Mouse (Mus musculus): ENCODE data around the gene Cd209f.
"Not testable (repeated sequence)": the region's sequence is repeated elsewhere in the genome, so short reads cannot be mapped to it uniquely, and the experiment has no call there.

The Cd209f gene

DNA sequence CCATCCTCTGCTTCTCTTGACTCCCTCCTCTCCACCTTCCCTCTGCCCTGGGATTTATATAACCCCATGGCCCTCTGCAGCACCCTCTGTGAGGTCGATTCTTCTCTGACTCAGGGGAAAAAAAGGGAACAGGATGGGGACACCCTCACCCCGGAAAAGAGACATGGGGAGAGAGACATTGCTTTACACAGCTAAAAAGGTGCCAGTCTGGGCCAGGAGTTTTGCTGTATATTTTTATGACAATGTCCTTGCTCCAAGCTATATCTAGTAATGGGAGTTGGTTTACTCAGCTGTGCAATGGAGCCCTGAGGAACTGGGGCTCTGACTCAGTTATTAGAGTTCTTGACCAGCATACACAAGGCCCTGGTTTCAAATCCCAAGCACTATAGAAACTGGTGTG lies at the start of gene Cd209f:
Cd209f (minus strand) TSS at position 101 of the 400 bp plus-strand sequence.
- DNase-seq (ENCODE audit: low read depth, low spot score) = not testable (repeated sequence)

DNA sequence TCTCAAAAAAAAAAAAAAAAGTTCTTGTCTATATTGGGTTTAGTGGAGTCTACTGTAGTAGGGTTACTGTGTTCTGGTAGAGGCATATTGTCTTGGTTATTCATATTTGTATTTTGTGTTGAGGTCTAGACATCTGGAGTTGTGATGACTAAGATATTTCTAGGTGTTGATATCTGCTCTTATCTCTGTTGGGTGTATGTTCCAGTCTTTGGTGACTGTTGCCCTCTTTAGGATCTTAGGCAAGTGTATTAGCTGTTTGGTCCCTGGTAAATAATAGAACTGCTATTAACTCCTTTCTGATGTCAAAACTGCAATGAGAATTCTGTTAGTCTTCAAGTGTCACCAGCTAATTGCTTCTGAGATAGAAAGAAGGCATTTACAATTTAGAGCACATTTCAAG lies 49.2 kb upstream of the Cd209f start:
- DNase-seq (ENCODE audit: low read depth, low spot score) = no peak

GRCm38 (mm10) chr8:4147272-4147671 lies 41.6 kb upstream of the Cd209f start:
- no peak for DNase-seq (ENCODE audit: low read depth, low spot score)

DNA sequence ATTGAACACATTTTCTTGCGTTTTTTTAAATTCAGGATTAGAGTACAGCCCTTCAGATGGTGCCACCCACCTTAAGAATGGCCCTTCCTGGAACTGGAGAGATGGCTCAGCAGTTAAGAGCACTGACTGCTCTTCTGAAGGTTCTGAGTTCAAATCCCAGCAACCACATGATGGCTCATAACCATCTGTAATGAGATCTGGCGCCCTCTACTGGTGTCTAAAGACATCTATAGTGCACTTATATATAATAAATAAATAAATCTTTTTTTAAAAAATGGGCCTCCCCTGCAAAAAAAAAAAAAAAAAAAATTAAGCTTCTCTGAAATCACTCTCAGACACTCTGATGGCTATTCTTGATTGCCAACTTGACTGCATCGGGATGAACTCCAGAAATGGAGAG lies 36.1 kb upstream of the Cd209f start:
- peak; percentile 25 for DNase-seq (ENCODE audit: low read depth, low spot score)

DNA sequence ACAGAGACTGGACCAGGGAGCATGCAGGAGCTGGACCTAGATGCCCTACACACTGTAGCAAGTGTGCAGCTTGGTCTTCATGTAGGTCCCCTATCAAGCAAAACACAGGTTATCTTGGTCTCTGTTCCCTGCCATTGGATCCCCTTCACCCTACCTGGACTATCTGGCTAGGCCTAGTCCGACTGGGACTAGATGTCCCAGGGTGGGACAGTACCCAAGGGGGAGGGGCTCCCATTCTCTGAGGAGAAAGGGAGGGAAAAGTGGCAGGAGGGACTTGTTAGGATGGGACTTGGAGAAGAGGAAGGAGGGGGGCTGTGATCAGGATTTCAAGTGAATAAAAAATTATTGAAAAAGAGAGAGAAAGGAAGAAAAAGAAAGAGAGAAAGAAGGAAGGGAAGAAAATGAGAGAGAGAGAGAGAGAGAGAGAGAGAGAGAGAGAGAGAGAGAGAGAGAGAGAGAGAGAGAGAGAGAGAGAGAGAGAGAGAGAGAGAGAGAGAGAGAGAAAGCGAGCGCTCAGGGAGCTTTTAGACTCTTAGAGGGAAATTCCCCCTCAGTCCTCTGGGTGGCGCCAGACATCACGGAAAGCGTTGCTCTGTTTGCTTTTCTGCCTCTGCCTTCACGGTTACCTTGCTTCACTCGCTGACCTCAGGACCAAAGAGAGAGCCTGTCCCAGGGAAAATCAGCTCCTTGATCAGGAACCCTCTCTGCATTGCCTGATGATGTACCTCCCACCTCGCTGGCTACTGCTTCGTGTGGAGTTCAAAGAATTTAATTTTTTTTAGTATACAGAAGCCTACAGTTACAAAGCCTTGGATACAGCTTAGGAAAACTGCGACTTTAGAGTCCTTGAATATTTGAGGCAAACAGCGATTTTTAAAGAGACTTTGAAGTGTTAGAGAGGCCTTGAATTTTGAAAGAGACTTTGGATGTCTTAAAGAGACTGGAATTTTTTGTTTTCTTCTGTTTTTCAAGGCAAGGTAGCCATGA lies 34.3 kb upstream of the Cd209f start:
- peak; percentile 88 for DNase-seq (ENCODE audit: low read depth, low spot score)

DNA sequence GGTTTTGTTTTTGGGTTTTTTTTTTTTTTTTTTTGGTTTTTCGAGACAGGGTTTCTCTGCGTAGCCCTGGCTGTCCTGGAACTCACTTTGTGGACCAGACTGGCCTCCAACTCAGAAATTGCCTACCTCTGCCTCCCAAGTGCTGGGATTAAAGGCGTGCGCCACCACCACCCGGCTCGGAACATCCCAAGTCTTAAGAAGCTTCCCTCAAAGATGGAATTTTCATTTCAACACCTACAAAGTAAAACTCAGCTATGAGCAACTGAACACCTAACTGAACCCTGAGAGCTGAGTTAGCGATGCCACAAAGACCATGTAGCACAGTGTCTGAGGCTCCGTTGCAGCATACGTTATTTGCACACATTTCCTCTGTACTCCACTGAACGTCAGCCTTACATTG lies 28.2 kb upstream of the Cd209f start, which contains the start of gene Cd209g:
Cd209g (plus strand) TSS at position 301 of the 400 bp plus-strand sequence.
- no peak for DNase-seq (ENCODE audit: low read depth, low spot score)

GRCm38 (mm10) chr8:4088514-4088913 lies 17.1 kb downstream of the Cd209f start:
- DNase-seq (ENCODE audit: low read depth, low spot score) = not testable (repeated sequence)

DNA sequence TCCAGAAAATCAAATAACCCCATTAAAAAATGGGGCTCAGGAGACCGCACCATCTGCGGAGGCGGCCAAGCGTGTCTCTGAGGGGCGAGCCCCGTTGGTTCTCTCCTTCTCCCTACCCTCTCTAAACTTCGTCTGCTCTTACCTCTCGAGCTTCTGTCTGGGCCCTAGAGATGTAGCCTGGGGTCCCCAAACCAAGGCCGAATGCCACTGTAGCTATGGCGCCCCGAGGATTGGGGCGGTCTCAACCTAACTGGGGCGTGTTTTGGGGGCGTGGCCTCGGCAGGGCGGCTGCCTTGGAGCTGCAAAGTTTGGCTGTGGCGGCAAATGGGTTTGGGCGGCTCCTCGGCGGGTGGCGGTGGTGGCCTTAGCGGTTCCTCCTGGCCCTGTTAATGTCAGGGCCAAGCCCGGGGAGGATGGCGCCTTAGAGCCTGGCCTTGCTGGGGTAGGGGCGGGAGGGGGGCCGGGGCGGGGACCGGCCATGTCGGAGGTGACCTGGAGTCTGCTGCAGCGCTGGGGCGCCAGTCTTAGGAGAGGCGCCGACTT lies 18.4 kb downstream of the Cd209f start:
- DNase-seq (ENCODE audit: low read depth, low spot score) = peak; percentile 4
